Mouse (Mus musculus) cortical plate, adult 2 months (tissue): ENCODE results near the gene Oser1.

Experiments
- CTCF ChIP-seq: fragments of 200-500 bp; IDR thresholded peaks from 2 replicates; pipeline ENCODE4 v1.5.1; 2011; ENCODE audit warnings: mild to moderate bottlenecking, control low read depth, low read length; ENCODE audit not compliant: insufficient read depth; ENCODE audit errors: extremely low read depth
- POLR2A ChIP-seq: fragments of 200-500 bp; IDR thresholded peaks from 2 replicates; pipeline ENCODE4 v1.6.1; 2011; ENCODE audit warnings: mild to moderate bottlenecking, low read length, control low read depth; ENCODE audit not compliant: insufficient read depth; ENCODE audit errors: extremely low read depth

DNA sequence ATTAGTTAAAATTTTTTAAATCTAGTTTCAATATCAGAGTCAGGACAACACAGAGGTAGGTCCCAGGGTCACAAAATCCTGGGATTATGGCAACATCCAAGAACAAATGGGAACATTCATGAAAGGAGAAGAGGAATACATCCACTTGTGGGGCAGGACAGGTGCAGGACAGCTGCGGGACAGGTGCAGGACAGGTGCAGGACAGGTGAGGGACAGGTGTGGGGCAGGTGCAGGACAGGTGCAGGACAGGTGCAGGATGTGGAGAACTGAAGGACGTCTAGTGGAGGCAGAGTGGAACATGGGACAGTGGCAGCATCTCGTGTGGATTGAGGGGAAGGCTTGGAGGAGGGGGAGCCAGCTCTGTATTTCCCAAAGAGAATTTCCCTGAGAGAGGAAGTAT is 24.8 kb upstream of the Oser1 start:
- no peak for TF ChIP-seq CTCF
- TF ChIP-seq POLR2A: no peak
